Mouse (Mus musculus): ENCODE results near the gene G3bp1. TPM values are rescaled to one million over a fixed set of nuclear protein-coding genes. Genes with fewer than 3 reads are reported as not detected.

G3bp1 gene
- total and polyA plus RNA-seq, 3 experiments: 129 to 314 (median 246) TPM

DNA sequence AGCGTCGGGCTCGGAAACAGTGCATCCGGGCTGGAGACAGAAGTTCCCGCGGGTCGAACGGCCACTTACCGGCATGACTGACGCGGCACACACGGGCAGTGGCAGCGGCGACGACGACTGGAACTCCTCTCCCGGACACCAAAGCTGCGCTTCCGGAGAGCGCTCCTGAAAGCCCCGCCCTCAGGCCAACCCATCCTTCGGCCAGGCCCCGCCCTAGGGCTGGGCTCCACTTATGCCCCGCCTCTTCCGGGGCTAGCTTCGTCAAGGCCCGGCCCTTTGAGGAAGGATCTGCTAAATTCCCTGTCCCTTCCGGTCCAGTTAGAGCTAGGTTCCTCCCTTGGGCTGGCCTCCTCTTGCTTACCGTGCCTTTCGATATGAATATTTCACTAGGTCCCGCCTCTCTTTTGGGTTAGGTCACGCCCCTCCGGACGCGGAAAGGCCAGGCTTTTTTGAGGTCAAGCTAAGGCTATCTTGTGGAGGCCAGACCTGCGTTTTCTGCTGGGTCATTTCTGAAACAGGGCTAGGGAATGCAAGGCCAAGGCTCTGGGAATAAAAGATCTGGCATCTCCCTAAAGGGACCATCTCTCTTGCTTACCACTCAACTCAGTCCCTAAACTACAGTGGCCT lies 8.4 kb upstream of the G3bp1 start, which contains the start of gene Atox1:
Gene Atox1, minus strand, starts transcription at position 221 of the 627 bp plus-strand sequence.
- Histone ChIP-seq H3K9me3 (replicated peaks; ENCODE audit: insufficient read depth, low read length) (no peaks in the 10 kb centered on the region), H3K27ac (ENCODE audit: control insufficient read depth, low read depth, low read length) (peak within 1 kb of the TSS; percentile 44), H3K4me3 (ENCODE audit: control insufficient read depth in 1 of 2, insufficient read depth in 1 of 2, low read depth in 2 of 2, low read length in 2 of 2) (peak within 1 kb of the TSS; percentile 75 to 87), H3K79me2 (ENCODE audit: control insufficient read depth, insufficient read depth, low read length, poor library complexity) (peaks cover 26% of the 10 kb centered on the region), H3K9ac (ENCODE audit: control insufficient read depth, low read depth, low read length, poor library complexity, severe bottlenecking) (peak within 1 kb of the TSS; percentile 74), H3K4me1 (ENCODE audit: control insufficient read depth in 1 of 2, insufficient read depth in 2 of 2, low read length in 2 of 2) (peaks cover 0 to 21% of the 10 kb centered on the region in 2 experiments; a peak in 2 of 4 replicates), H3K27me3 (ENCODE audit: control insufficient read depth in 1 of 2, insufficient read depth in 2 of 2, low read length in 2 of 2) (no peaks in the 10 kb centered on the region), H3K36me3 (ENCODE audit: control insufficient read depth in 1 of 2, insufficient read depth in 2 of 2, low read length in 2 of 2) (peaks cover 0 to 15% of the 10 kb centered on the region in 2 experiments; a peak in 2 of 4 replicates)
- DNase-seq (ENCODE audit: low read depth, low spot score): peak; percentile 99
- TF ChIP-seq ELF1 (IDR thresholded peaks at IDR 0.05; ENCODE audit: low read depth, low read length) (peak; percentile 93), CHD1 (IDR thresholded peaks at IDR 0.05; ENCODE audit: low read depth, low read length) (no peak), RAD21 (IDR thresholded peaks at IDR 0.05; ENCODE audit: low read depth, low read length) (no peak), POLR2AphosphoS2 (IDR thresholded peaks at IDR 0.05; ENCODE audit: low read length) (peak; percentile 86), BHLHE40 (IDR thresholded peaks at IDR 0.05; ENCODE audit: borderline replicate concordance, low read depth, low read length) (no peak), JUND (IDR thresholded peaks at IDR 0.05; ENCODE audit: low read depth, low read length) (no peak), MXI1 (IDR thresholded peaks at IDR 0.05; ENCODE audit: low read depth, low read length) (peak; percentile 63), MYC (IDR thresholded peaks at IDR 0.05; ENCODE audit: low read depth, low read length) (no peak), MAFK (IDR thresholded peaks at IDR 0.05; ENCODE audit: borderline replicate concordance, low read depth, low read length) (no peak), MEF2A (IDR thresholded peaks at IDR 0.05; ENCODE audit: extremely low read depth, insufficient replicate concordance, low read depth, low read length, poor library complexity, severe bottlenecking) (0 out of 2 replicates have a peak, but pooled peaks have one; percentile 12), HCFC1 (IDR thresholded peaks at IDR 0.05; ENCODE audit: low read depth, low read length) (peak; percentile 81), TBP (IDR thresholded peaks at IDR 0.05; ENCODE audit: low read depth, low read length) (peak; percentile 40), ZMIZ1 (IDR thresholded peaks at IDR 0.05; ENCODE audit: low read depth, low read length) (peak; percentile 91), NRF1 (IDR thresholded peaks at IDR 0.05; ENCODE audit: insufficient read depth, low read depth, low read length, poor library complexity, severe bottlenecking) (0 out of 2 replicates have a peak, but pooled peaks have one; percentile 11), MAZ (IDR thresholded peaks at IDR 0.05; ENCODE audit: low read depth, low read length) (no peak), E2F4 (IDR thresholded peaks at IDR 0.05; ENCODE audit: borderline replicate concordance, low read depth, low read length) (no peak), ZNF384 (IDR thresholded peaks at IDR 0.05; ENCODE audit: low read depth, low read length) (no peak), RCOR1 (IDR thresholded peaks at IDR 0.05; ENCODE audit: low read depth, low read length) (no peak), SMC3 (IDR thresholded peaks at IDR 0.05; ENCODE audit: low read depth, low read length) (no peak), MAX (IDR thresholded peaks at IDR 0.05; ENCODE audit: low read length) (peak; percentile 46; the same call in 1 of the 2 replicates), GATA1 (IDR thresholded peaks at IDR 0.05; ENCODE audit: low read depth, low read length) (no peak), TAL1 (IDR thresholded peaks at IDR 0.05; ENCODE audit: low read length) (no peak), SIN3A (IDR thresholded peaks at IDR 0.05; ENCODE audit: low read length) (peak; percentile 73), USF2 (IDR thresholded peaks at IDR 0.05; ENCODE audit: borderline replicate concordance in 1 of 2, insufficient read depth in 1 of 2, low read depth in 1 of 2, low read length in 2 of 2) (no peak), KAT2A (conservative IDR thresholded peaks at IDR 0.05; ENCODE audit: low read depth, low read length) (no peak; the same call in 1 of the 2 replicates), NELFE (IDR thresholded peaks at IDR 0.05; ENCODE audit: low read depth, low read length) (peak; percentile 96), CTCF (IDR thresholded peaks at IDR 0.05 in 2 of 3, conservative IDR thresholded peaks at IDR 0.05 in 1 of 3; ENCODE audit: control insufficient read depth in 1 of 3, insufficient read depth in 1 of 3, low read depth in 2 of 3, low read length in 3 of 3, poor library complexity in 1 of 3, severe bottlenecking in 1 of 3) (no peak), USF1 (IDR thresholded peaks at IDR 0.05; ENCODE audit: low read depth, low read length) (no peak; the same call in 1 of the 2 replicates), MYB (IDR thresholded peaks at IDR 0.05; ENCODE audit: low read depth, low read length) (no peak), POLR2A (IDR thresholded peaks at IDR 0.05; ENCODE audit: control insufficient read depth in 1 of 2, insufficient read depth in 1 of 2, low read depth in 1 of 2, low read length in 2 of 2, poor library complexity in 1 of 2) (peak; percentile 91 to 93; a peak in 3 of 4 replicates), UBTF (IDR thresholded peaks at IDR 0.05; ENCODE audit: borderline replicate concordance, insufficient read depth, low read depth, low read length) (0 out of 2 replicates have a peak, but pooled peaks have one; percentile 31), TCF12 (IDR thresholded peaks at IDR 0.05; ENCODE audit: low read depth, low read length) (peak; percentile 31; the same call in 1 of the 2 replicates), ZKSCAN1 (IDR thresholded peaks at IDR 0.05; ENCODE audit: low read depth, low read length) (no peak), ETS1 (IDR thresholded peaks at IDR 0.05; ENCODE audit: low read depth, low read length) (0 out of 2 replicates have a peak, but pooled peaks have one; percentile 25), ZC3H11A (IDR thresholded peaks at IDR 0.05; ENCODE audit: low read depth, low read length) (no peak), POLR2AphosphoS5 (IDR thresholded peaks at IDR 0.05; ENCODE audit: borderline replicate concordance, low read depth, low read length) (0 out of 2 replicates have a peak, but pooled peaks have one; percentile 16)

Measured in MEL (cell line).